Mouse (Mus musculus) large intestine, adult 2 months (tissue): ENCODE data around the gene Nectin1. TPM values are rescaled to one million over a fixed set of nuclear protein-coding genes. Genes with fewer than 3 reads are reported as not detected.

Source experiments
- DNase-seq: peaks from one replicate; pipeline ENCODE4 v3.0.0-alpha.2; 2012; ENCODE audit warnings: low read depth, low spot score
- WGBS: fragments of 180-500 bp; shearing (Covaris S2); methylation state at CpG from one replicate; pipeline ENCODE4 v1.1.7; 2018; 5-methylcytosine and 5-hydroxymethylcytosine counted together
- polyA plus RNA-seq: library from polyadenylated mRNA; depleted of rRNA; stranded (reverse); fragments of >200 nt; gene quantifications from 2 replicates; pipeline ENCODE4 v1.2.3, GENCODE M21; 2012

The Nectin1 gene
- polyA plus RNA-seq, 1 experiment: 10.6 TPM

- 84% methylated on average over 9 of the region's 9 CpGs for WGBS
- DNase-seq: no peak
These were observed 48.9 kb downstream of the Nectin1 start for GRCm38 (mm10) chr9:43792681-43793080.

GRCm38 (mm10) chr9:43793411-43793810 lies 49.6 kb downstream of the Nectin1 start:
- no peak for DNase-seq
- WGBS: 71% methylated on average over 3 of the region's 3 CpGs

- 98% methylated on average over 3 of the region's 3 CpGs for WGBS
- no peak for DNase-seq
These were observed 52.2 kb downstream of the Nectin1 start for GRCm38 (mm10) chr9:43796031-43796430.

GRCm38 (mm10) chr9:43796841-43797740 lies 53.3 kb downstream of the Nectin1 start:
- DNase-seq: no peak
- 69% methylated on average over 11 of the region's 11 CpGs for WGBS

- no peak for DNase-seq
- 85% methylated on average over 7 of the region's 7 CpGs for WGBS
These were observed 54.0 kb downstream of the Nectin1 start for GRCm38 (mm10) chr9:43797746-43798145.

- WGBS: 58% methylated on average over 2 of the region's 2 CpGs
- no peak for DNase-seq
These were observed 56.7 kb downstream of the Nectin1 start for GRCm38 (mm10) chr9:43800525-43800924.

- DNase-seq: no peak
- WGBS: 49% methylated on average over 5 of the region's 5 CpGs
These were observed 58.1 kb downstream of the Nectin1 start for GRCm38 (mm10) chr9:43801911-43802310.

GRCm38 (mm10) chr9:43807565-43807964 lies 63.8 kb downstream of the Nectin1 start:
- 69% methylated on average over 6 of the region's 6 CpGs for WGBS
- no peak for DNase-seq

- 39% methylated on average over 4 of the region's 4 CpGs for WGBS
- DNase-seq: no peak
These were observed 64.3 kb downstream of the Nectin1 start for GRCm38 (mm10) chr9:43808099-43808498.

- DNase-seq: no peak
- 24% methylated on average over 7 of the region's 7 CpGs for WGBS
These were observed 64.8 kb downstream of the Nectin1 start for GRCm38 (mm10) chr9:43808546-43808945.

- DNase-seq: no peak
- 54% methylated on average over 2 of the region's 2 CpGs for WGBS
These were observed 69.4 kb downstream of the Nectin1 start for GRCm38 (mm10) chr9:43813156-43813555.

GRCm38 (mm10) chr9:43822206-43822605 lies 78.4 kb downstream of the Nectin1 start:
- no peak for DNase-seq
- WGBS: 91% methylated on average over 5 of the region's 5 CpGs

- 64% methylated on average over 5 of the region's 5 CpGs for WGBS
- DNase-seq: no peak
These were observed 81.4 kb downstream of the Nectin1 start for GRCm38 (mm10) chr9:43825178-43825577.

GRCm38 (mm10) chr9:43826558-43827253 lies 82.9 kb downstream of the Nectin1 start:
- WGBS: 65% methylated on average over 8 of the region's 8 CpGs
- DNase-seq: no peak

- WGBS: 45% methylated on average over 5 of the region's 5 CpGs
- DNase-seq: peak; percentile 29
These were observed 83.8 kb downstream of the Nectin1 start for GRCm38 (mm10) chr9:43827593-43827992.

GRCm38 (mm10) chr9:43828960-43829359 lies 85.2 kb downstream of the Nectin1 start:
- no peak for DNase-seq
- WGBS: 55% methylated on average over 6 of the region's 6 CpGs

GRCm38 (mm10) chr9:43833232-43833631 lies 89.4 kb downstream of the Nectin1 start:
- 85% methylated on average over 8 of the region's 8 CpGs for WGBS
- DNase-seq: no peak

- WGBS: 88% methylated on average over 13 of the region's 13 CpGs
- no peak for DNase-seq
These were observed 90.5 kb downstream of the Nectin1 start for GRCm38 (mm10) chr9:43834283-43834682.

GRCm38 (mm10) chr9:43838561-43838960 lies 94.8 kb downstream of the Nectin1 start:
- DNase-seq: no peak
- 54% methylated on average over 2 of the region's 2 CpGs for WGBS

GRCm38 (mm10) chr9:43842921-43843577 lies 99.3 kb downstream of the Nectin1 start:
- DNase-seq: no peak
- WGBS: 10% methylated on average over 7 of the region's 8 CpGs
